In the genomic region with DNA sequence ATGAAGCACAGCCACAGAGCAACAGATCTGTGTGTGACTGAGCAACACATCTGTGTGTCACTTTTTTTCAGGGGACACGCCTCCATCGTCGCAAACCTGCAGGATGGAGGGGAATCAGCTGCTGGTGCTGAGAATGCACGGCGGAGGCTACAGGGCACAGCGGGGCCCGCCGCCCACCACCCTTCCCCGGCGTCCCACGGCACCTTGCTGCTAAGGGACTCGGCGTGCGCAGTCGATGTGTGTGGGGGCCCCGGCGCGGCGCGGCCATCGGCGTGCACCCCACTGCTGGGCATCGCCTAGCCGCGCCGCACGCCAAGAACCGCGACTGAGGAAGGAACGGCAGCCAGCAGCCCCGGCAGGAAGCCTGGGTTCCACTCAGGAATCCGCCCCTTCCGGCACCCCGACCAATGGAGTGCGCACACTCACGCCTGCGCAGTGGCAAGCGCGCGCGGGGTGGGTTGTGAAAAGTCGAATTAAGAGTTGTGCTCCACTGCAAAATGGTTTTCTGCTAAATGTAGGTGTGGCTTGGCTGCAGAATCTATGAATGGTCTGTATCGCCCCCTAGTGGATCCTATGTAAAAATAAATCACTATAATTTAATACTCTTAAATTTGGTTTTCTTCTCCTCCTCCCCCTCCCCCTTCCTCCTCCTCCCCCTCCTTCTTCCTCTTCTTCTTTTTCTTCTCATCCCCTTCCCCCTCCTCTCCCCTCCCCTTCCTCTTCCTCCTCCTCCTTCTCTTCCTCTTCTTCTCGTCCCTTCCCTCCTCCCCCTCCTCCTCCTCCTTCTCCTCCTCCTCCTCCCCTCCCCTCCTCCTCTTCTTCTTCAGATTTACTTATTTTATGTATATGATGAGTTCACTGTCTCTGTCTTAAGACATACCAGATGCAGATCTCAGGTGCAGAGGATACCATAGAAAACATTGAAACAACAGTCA, we compare ENCODE assay signal across 8 mouse cellular contexts. TPM values are rescaled to one million over a fixed set of nuclear protein-coding genes. Genes with fewer than 3 reads are reported as not detected.
A peak's percentile ranks its signal among the peaks of the same experiment; 100 is the strongest.
DNase-seq lines count a peak whose midpoint lies in the region; ATAC-seq and TF ChIP-seq lines count a peak whose summit lies in the region.

A gene (minus strand): TSS at position 293 of the 935 bp plus-strand sequence.
A gene (minus strand): TSS at position 341 of the 935 bp plus-strand sequence.
A gene (minus strand): TSS at position 426 of the 935 bp plus-strand sequence.

- no peak for TF ChIP-seq CTCF in lung, adult 2 months (IDR thresholded peaks at IDR 0.05; ENCODE audit: insufficient read depth, low read length)

- ATAC-seq in forebrain, embryonic 15.5 days (replicated peaks) = peak; percentile 100
- ATAC-seq in neutrophil, adult 5-6 weeks (ENCODE audit: extremely low read depth, insufficient number of reproducible peaks, low FRiP score, poor library complexity, severe bottlenecking) = peak; percentile 98

- no peaks in the 10 kb centered on the region for H3K27me3 ChIP-seq in forebrain, embryonic 15.5 days

- peak within 1 kb of the TSS; percentile 93 for H3K9ac ChIP-seq in ES-E14 (ENCODE audit: insufficient read depth, low read depth, low read length, poor library complexity, severe bottlenecking)
- peak within 1 kb of the TSS; percentile 96 for H3K9ac ChIP-seq in forebrain, embryonic 15.5 days (replicated peaks)

- WGBS in forebrain, embryonic 15.5 days = under 1% methylated on average over 43 of the region's 44 CpGs
- WGBS in lung, adult 2 months = under 1% methylated on average over 44 of the region's 44 CpGs

- DNase-seq in ES-E14 (ENCODE audit: low read depth, low spot score) = peak; percentile 85
- DNase-seq in cerebellum, adult 11-12 months = peak; percentile 97
- peak; percentile 97 for DNase-seq in heart, postnatal 25 days (ENCODE audit: low spot score)
- peak; percentile 97 to 99 for DNase-seq in layer of hippocampus, adult 18-20 months (ENCODE audit: low spot score in 2 of 2)
- peak; percentile 98 for DNase-seq in lung, adult 2 months
- DNase-seq in thymus, adult 18-20 months = peak; percentile 96 to 98

- H3K4me1 ChIP-seq in ES-E14 (ENCODE audit: control insufficient read depth in 2 of 2, insufficient read depth in 2 of 2, low read length in 2 of 2, poor library complexity in 1 of 2) = no peaks in the 10 kb centered on the region
- peaks cover 9% of the 10 kb centered on the region for H3K4me1 ChIP-seq in forebrain, embryonic 15.5 days
- H3K4me1 ChIP-seq in lung, adult 2 months (ENCODE audit: control insufficient read depth, insufficient read depth, low read length) = peaks cover 3% of the 10 kb centered on the region; the same call in 1 of the 2 replicates

- peak within 1 kb of the TSS; percentile 48; the same call in 1 of the 2 replicates for H3K27ac ChIP-seq in ES-E14 (ENCODE audit: insufficient read depth, low read depth, low read length, poor library complexity, severe bottlenecking)
- peak within 1 kb of the TSS; percentile 88 for H3K27ac ChIP-seq in forebrain, embryonic 15.5 days (replicated peaks)

- H3K4me2 ChIP-seq in forebrain, embryonic 15.5 days (replicated peaks) = peak within 1 kb of the TSS; percentile 54

- peak; percentile 80; the same call in 1 of the 2 replicates for TF ChIP-seq POLR2A in lung, adult 2 months (IDR thresholded peaks at IDR 0.05; ENCODE audit: borderline replicate concordance, extremely low read depth, low read depth, low read length)

- H3K36me3 ChIP-seq in ES-E14 (ENCODE audit: control insufficient read depth, insufficient read depth, low read length, poor library complexity, severe bottlenecking) = peaks cover 6% of the 10 kb centered on the region
- peaks cover 17% of the 10 kb centered on the region for H3K36me3 ChIP-seq in forebrain, embryonic 15.5 days

- peak within 1 kb of the TSS; percentile 86 to 92 for H3K4me3 ChIP-seq in ES-E14 (ENCODE audit: insufficient read depth in 1 of 2, low read depth in 1 of 2, low read length in 2 of 2, poor library complexity in 1 of 2, severe bottlenecking in 1 of 2)
- H3K4me3 ChIP-seq in forebrain, embryonic 15.5 days = peak within 1 kb of the TSS; percentile 88
- H3K4me3 ChIP-seq in lung, adult 2 months (replicated peaks; ENCODE audit: extremely low read depth, low read depth, low read length) = peak within 1 kb of the TSS; percentile 83

- in situ Hi-C loops in ES-E14 (cut with MboI; ENCODE audit: low sequenced_read_pairs in 2 of 2, unreplicated experiment in 2 of 2) = no loop called here

- H3K9me3 ChIP-seq in ES-E14 (ENCODE audit: control insufficient read depth, insufficient read depth, low read depth, low read length) = no peaks in the 10 kb centered on the region
- H3K9me3 ChIP-seq in forebrain, embryonic 15.5 days = peaks cover 6% of the 10 kb centered on the region; the same call in 1 of the 2 replicates

- intact Hi-C loops in heart, postnatal 25 days (cut with DNase I) = loop anchor here (1.0 to 5.0 kb wide), 2 partner anchors 40 to 299 kb away; a partner anchor contains a TSS

TF ChIP-seq in ES-E14, 5 proteins besides CTCF, POLR2A, EP300 and RAD21:
- TF ChIP-seq HCFC1 (IDR thresholded peaks at IDR 0.05; ENCODE audit: borderline replicate concordance, insufficient read depth, low read length) (0 out of 2 replicates have a peak, but pooled peaks have one; percentile 67), MAFK (IDR thresholded peaks at IDR 0.05; ENCODE audit: insufficient read depth, low read depth, low read length) (no peak), ZNF384 (IDR thresholded peaks at IDR 0.05; ENCODE audit: low read depth, low read length) (no peak), CHD2 (IDR thresholded peaks at IDR 0.05; ENCODE audit: low read depth, low read length) (no peak), ZC3H11A (IDR thresholded peaks at IDR 0.05; ENCODE audit: borderline replicate concordance, low read depth, low read length) (peak; percentile 31; the same call in 1 of the 2 replicates)

RNA-seq across cellular contexts. Expression of the first gene that starts in this region (rescaled TPM):
- not detected in 2 replicates for total RNA-seq in ES-E14 (2012; rRNA removed)
- 2.7 and 11.7 TPM in 2 replicates for polyA plus RNA-seq in forebrain, embryonic 15.5 days (2015; fragmentation: Nextera tagmentation; extraction: Ambion mirVana)
- total RNA-seq in heart, postnatal 25 days (2021) = 1 to 10 TPM; 4.0 to 4.6 TPM
- total RNA-seq in layer of hippocampus, adult 18-20 months (2021) = not detected
- polyA plus RNA-seq in lung, adult 2 months (2012; rRNA removed) = not detected in 2 replicates
- total RNA-seq in neutrophil, adult 5-6 weeks (2017) = 90.8 and 105 TPM in 2 replicates

RNA-seq across cellular contexts. Expression of the second gene that starts in this region (rescaled TPM):
- 0.09 and 0.21 TPM in 2 replicates for total RNA-seq in ES-E14 (2012; rRNA removed)
- polyA plus RNA-seq in forebrain, embryonic 15.5 days (2015; fragmentation: Nextera tagmentation; extraction: Ambion mirVana) = 1.8 and 2.0 TPM in 2 replicates
- under 1 TPM in 1 of 2 experiments, not detected in 1; 0.21 TPM for total RNA-seq in heart, postnatal 25 days (2021)
- under 1 TPM; 0.20 to 0.59 TPM for total RNA-seq in layer of hippocampus, adult 18-20 months (2021)
- polyA plus RNA-seq in lung, adult 2 months (2012; rRNA removed) = not detected in 2 replicates
- total RNA-seq in neutrophil, adult 5-6 weeks (2017) = 0.25 TPM in 1 of 2 replicates, not detected in the other

RNA-seq across cellular contexts. Expression of the third gene that starts in this region (rescaled TPM):
- 36.3 and 48.9 TPM in 2 replicates for total RNA-seq in ES-E14 (2012; rRNA removed)
- polyA plus RNA-seq in forebrain, embryonic 15.5 days (2015; fragmentation: Nextera tagmentation; extraction: Ambion mirVana) = 57.7 and 59.0 TPM in 2 replicates
- 10 to 100 TPM; 52.9 to 55.4 TPM for total RNA-seq in heart, postnatal 25 days (2021)
- 10 to 100 TPM; 23.8 to 24.9 TPM for total RNA-seq in layer of hippocampus, adult 18-20 months (2021)
- 3.7 and 5.5 TPM in 2 replicates for polyA plus RNA-seq in lung, adult 2 months (2012; rRNA removed)
- total RNA-seq in neutrophil, adult 5-6 weeks (2017) = 82.7 and 99.2 TPM in 2 replicates

Comparison
In these comparisons a context has a peak if more than half of its experiments do, and no peak if none do; other contexts are left out.
1. Peak in every context shown above with its lines: DNase-seq, ATAC-seq, H3K4me3 ChIP-seq and H3K27ac ChIP-seq.
2. RNA of the first gene that starts in this region (total RNA-seq): 90.8 to 105 TPM in neutrophil, adult 5-6 weeks; 4.0 to 4.6 TPM in heart, postnatal 25 days, not detected in ES-E14 and not detected in layer of hippocampus, adult 18-20 months; every median in the first group is over 10 times any median in the second.